Mouse (Mus musculus) kidney, adult 2 months (tissue): ENCODE measurements around the gene Mcu. TPM values are rescaled to one million over a fixed set of nuclear protein-coding genes. Genes with fewer than 3 reads are reported as not detected.

Experiments
- DNase-seq: peaks from one replicate; pipeline ENCODE4 v3.0.0; 2021
- H3K27ac ChIP-seq: fragments of 200-500 bp; 2 replicates; pipeline ENCODE4 v1.5.1; 2012; ENCODE audit warnings: low read depth, low read length, control low read depth, inconsistent platforms; ENCODE audit not compliant: insufficient read depth
- H3K27me3 ChIP-seq: fragments of 200-500 bp; replicated peaks from 2 replicates; pipeline ENCODE4 v1.6.1; 2012; ENCODE audit warnings: mild to moderate bottlenecking, moderate library complexity, low read length, inconsistent platforms; ENCODE audit not compliant: control insufficient read depth, insufficient read depth
- H3K36me3 ChIP-seq: fragments of 200-500 bp; 2 replicates; pipeline ENCODE4 v1.6.1; 2012; ENCODE audit warnings: mild to moderate bottlenecking, moderate library complexity, low read length, inconsistent platforms; ENCODE audit not compliant: control insufficient read depth, insufficient read depth
- H3K4me1 ChIP-seq: fragments of 200-500 bp; 2 replicates; pipeline ENCODE4 v1.6.1; 2011; ENCODE audit warnings: low read length; ENCODE audit not compliant: control insufficient read depth, insufficient read depth
- H3K4me3 ChIP-seq: fragments of 200-500 bp; 2 replicates; pipeline ENCODE4 v1.5.1; 2011; ENCODE audit warnings: mild to moderate bottlenecking, low read depth, low read length, control low read depth; ENCODE audit not compliant: insufficient read depth
- CTCF ChIP-seq: fragments of 200-500 bp; conservative IDR thresholded peaks from 2 replicates; pipeline ENCODE4 v1.5.1; 2011; ENCODE audit warnings: low read depth, mild to moderate bottlenecking, control low read depth, low read length, moderate library complexity, mixed read lengths; ENCODE audit not compliant: insufficient read depth, insufficient read length
- POLR2A ChIP-seq: fragments of 200-500 bp; IDR thresholded peaks from one replicate; pipeline ENCODE4 v1.6.1; 2011; ENCODE audit warnings: low read depth, low read length, control low read depth
- WGBS: fragments of 180-500 bp; shearing (Covaris S2); methylation state at CpG from one replicate; pipeline ENCODE4 v1.1.7; 2018; 5-methylcytosine and 5-hydroxymethylcytosine counted together
- polyA plus RNA-seq: library from polyadenylated mRNA; depleted of rRNA; stranded (reverse); fragments of >200 nt; gene quantifications from 2 replicates; pipeline ENCODE4 v1.2.3, GENCODE M21; 2012

Gene Mcu
- polyA plus RNA-seq, 1 experiment: 16.2 TPM

GRCm38 (mm10) chr10:59429448-59430135 is 186.9 kb downstream of the Mcu start:
- H3K36me3 ChIP-seq: no peaks in the 10 kb centered on the region
- no peak for DNase-seq
- TF ChIP-seq CTCF (no peak), POLR2A (no peak)
- H3K4me3 ChIP-seq: no peak overlapping the region
- H3K27ac ChIP-seq: no peak overlapping the region
- H3K4me1 ChIP-seq: 0 out of 2 replicates have a peak, but pooled peaks cover 3% of the 10 kb centered on the region
- no peaks in the 10 kb centered on the region for H3K27me3 ChIP-seq
- WGBS: 47% methylated on average over 16 of the region's 16 CpGs

GRCm38 (mm10) chr10:59426371-59426770 is 190.1 kb downstream of the Mcu start:
- no peaks in the 10 kb centered on the region for H3K27me3 ChIP-seq
- 66% methylated on average over 4 of the region's 4 CpGs for WGBS
- TF ChIP-seq POLR2A: no peak
- peak; percentile 57 for DNase-seq
- peaks cover 3% of the 10 kb centered on the region; the same call in 1 of the 2 replicates for H3K4me1 ChIP-seq
- H3K36me3 ChIP-seq: no peaks in the 10 kb centered on the region
- no peak overlapping the region for H3K27ac ChIP-seq
- no peak overlapping the region for H3K4me3 ChIP-seq

DNA sequence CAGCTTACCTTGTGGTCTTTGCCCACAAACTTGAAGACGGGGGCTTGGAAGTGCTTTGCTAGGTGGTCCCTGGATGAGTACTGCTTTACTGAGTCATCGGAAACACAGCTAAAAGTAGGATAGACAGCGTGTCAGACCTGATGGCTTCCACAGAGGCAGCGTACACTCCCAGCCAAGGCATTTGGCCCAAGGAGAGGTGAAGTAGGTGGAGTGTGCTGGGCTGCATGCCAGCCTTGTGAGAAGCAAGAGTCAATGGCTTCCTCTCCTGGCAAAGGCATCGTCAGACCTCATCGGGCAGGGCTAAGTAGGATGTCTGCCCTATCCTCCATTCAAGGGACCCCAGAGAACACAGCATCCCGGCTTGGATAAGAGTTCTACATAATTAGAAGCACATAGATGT is 191.1 kb downstream of the Mcu start:
- H3K27ac ChIP-seq: no peak overlapping the region
- no peak for TF ChIP-seq CTCF
- no peak for TF ChIP-seq POLR2A
- peak; percentile 83 for DNase-seq
- H3K4me3 ChIP-seq: no peak overlapping the region
- WGBS: 46% methylated on average over 7 of the region's 7 CpGs
- H3K36me3 ChIP-seq: no peaks in the 10 kb centered on the region
- H3K27me3 ChIP-seq: no peaks in the 10 kb centered on the region
- H3K4me1 ChIP-seq: peaks cover 3% of the 10 kb centered on the region; the same call in 1 of the 2 replicates

GRCm38 (mm10) chr10:59424453-59424852 is 192.0 kb downstream of the Mcu start:
- no peak for TF ChIP-seq POLR2A
- no peak for TF ChIP-seq CTCF
- peak; percentile 59 for DNase-seq
- Histone ChIP-seq H3K27ac (no peak overlapping the region), H3K27me3 (no peaks in the 10 kb centered on the region), H3K36me3 (no peaks in the 10 kb centered on the region), H3K4me3 (no peak overlapping the region), H3K4me1 (peaks cover 3% of the 10 kb centered on the region; the same call in 1 of the 2 replicates)
- WGBS: 50% methylated on average over 3 of the region's 3 CpGs

- Histone ChIP-seq H3K27ac (no peak overlapping the region), H3K36me3 (no peaks in the 10 kb centered on the region), H3K27me3 (no peaks in the 10 kb centered on the region), H3K4me3 (no peak overlapping the region), H3K4me1 (no peaks in the 10 kb centered on the region; the same call in 1 of the 2 replicates)
- TF ChIP-seq POLR2A: no peak
- TF ChIP-seq CTCF: no peak
- no peak for DNase-seq
- 93% methylated on average over 4 of the region's 4 CpGs for WGBS
Measured at GRCm38 (mm10) chr10:59419516-59419915, 197.0 kb downstream of the Mcu start.

DNA sequence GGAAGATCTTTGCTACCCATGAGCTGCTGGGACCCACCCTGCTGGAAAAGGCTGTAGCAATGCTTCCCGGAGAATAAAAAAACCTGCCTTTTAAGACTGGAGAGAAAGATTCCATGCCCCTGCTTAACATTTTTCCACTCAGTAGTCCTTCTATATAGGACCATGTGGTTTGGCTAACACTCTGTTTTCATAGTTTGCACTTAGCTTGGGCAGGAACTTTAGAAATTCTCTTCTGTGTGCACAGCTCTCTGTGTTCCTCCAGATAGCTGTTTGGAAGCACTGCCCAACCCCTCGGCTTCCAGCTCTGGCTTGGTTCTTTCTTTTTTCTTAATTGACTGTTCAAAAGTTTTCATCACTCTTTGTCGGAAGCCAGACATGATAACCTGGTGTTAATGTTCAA is 199.9 kb downstream of the Mcu start:
- TF ChIP-seq POLR2A: no peak
- DNase-seq: no peak
- H3K27me3 ChIP-seq: no peaks in the 10 kb centered on the region
- no peak overlapping the region for H3K27ac ChIP-seq
- H3K36me3 ChIP-seq: no peaks in the 10 kb centered on the region
- no peaks in the 10 kb centered on the region for H3K4me1 ChIP-seq
- 79% methylated on average over 3 of the region's 3 CpGs for WGBS
- H3K4me3 ChIP-seq: no peak overlapping the region

GRCm38 (mm10) chr10:59413711-59414110 is 202.8 kb downstream of the Mcu start:
- H3K4me3 ChIP-seq: no peak overlapping the region
- WGBS: 92% methylated on average over 4 of the region's 4 CpGs
- H3K4me1 ChIP-seq: no peaks in the 10 kb centered on the region
- no peak for DNase-seq
- no peak overlapping the region for H3K27ac ChIP-seq
- no peaks in the 10 kb centered on the region for H3K27me3 ChIP-seq
- TF ChIP-seq POLR2A (no peak), CTCF (no peak; the same call in 1 of the 2 replicates)
- H3K36me3 ChIP-seq: no peaks in the 10 kb centered on the region
